Mouse (Mus musculus): ENCODE data around the gene Mreg.

DNA sequence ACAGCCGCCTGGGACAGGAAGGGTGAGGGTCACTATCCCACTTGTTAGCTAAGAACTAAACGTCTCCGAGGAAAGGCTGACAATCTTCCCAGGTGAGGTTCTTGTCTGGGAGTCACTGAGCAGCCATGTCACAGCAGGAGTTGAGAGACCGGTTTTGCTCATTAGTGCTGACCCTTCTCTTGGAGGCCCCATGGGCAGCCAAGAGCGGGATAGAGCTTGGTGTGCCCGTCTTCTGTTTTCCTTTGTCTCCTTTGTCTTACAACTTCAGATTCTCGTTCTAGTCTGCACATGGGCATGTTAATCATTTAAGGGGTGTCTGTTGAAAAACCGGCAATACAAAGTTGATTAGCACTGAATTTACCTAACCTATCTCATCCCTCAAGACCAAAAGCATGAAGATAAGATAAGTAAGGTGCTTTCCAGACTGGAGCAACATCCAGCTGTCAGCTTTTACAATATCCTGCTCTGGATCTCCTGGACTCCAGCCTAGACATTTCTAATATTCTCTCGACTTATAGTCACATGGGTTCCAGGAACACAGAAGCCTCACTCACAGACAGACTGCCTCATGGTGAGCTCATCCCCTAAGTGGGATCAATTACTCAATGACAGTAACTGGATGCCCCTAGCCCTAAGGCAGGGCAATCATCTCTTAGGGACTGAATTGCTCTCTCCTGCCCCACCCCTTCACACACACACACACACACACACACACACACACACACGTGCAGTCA, 15.3 kb downstream of the Mreg start:
- TF ChIP-seq EP300 (IDR thresholded peaks at IDR 0.05; ENCODE audit: low read depth): no peak
- no peak for TF ChIP-seq CTCF (IDR thresholded peaks at IDR 0.05; ENCODE audit: low read depth)
